Mouse (Mus musculus) kidney, adult 2 months (tissue): ENCODE results near the gene Prima1. TPM values are rescaled to one million over a fixed set of nuclear protein-coding genes. Genes with fewer than 3 reads are reported as not detected.

Source experiments
- DNase-seq: peaks from one replicate; pipeline ENCODE4 v3.0.0; 2021
- H3K27ac ChIP-seq: fragments of 200-500 bp; 2 replicates; pipeline ENCODE4 v1.5.1; 2012; ENCODE audit warnings: low read depth, low read length, control low read depth, inconsistent platforms; ENCODE audit not compliant: insufficient read depth
- H3K27me3 ChIP-seq: fragments of 200-500 bp; replicated peaks from 2 replicates; pipeline ENCODE4 v1.6.1; 2012; ENCODE audit warnings: mild to moderate bottlenecking, moderate library complexity, low read length, inconsistent platforms; ENCODE audit not compliant: control insufficient read depth, insufficient read depth
- H3K36me3 ChIP-seq: fragments of 200-500 bp; 2 replicates; pipeline ENCODE4 v1.6.1; 2012; ENCODE audit warnings: mild to moderate bottlenecking, moderate library complexity, low read length, inconsistent platforms; ENCODE audit not compliant: control insufficient read depth, insufficient read depth
- H3K4me1 ChIP-seq: fragments of 200-500 bp; 2 replicates; pipeline ENCODE4 v1.6.1; 2011; ENCODE audit warnings: low read length; ENCODE audit not compliant: control insufficient read depth, insufficient read depth
- H3K4me3 ChIP-seq: fragments of 200-500 bp; 2 replicates; pipeline ENCODE4 v1.5.1; 2011; ENCODE audit warnings: mild to moderate bottlenecking, low read depth, low read length, control low read depth; ENCODE audit not compliant: insufficient read depth
- CTCF ChIP-seq: fragments of 200-500 bp; conservative IDR thresholded peaks from 2 replicates; pipeline ENCODE4 v1.5.1; 2011; ENCODE audit warnings: low read depth, mild to moderate bottlenecking, control low read depth, low read length, moderate library complexity, mixed read lengths; ENCODE audit not compliant: insufficient read depth, insufficient read length
- POLR2A ChIP-seq: fragments of 200-500 bp; IDR thresholded peaks from one replicate; pipeline ENCODE4 v1.6.1; 2011; ENCODE audit warnings: low read depth, low read length, control low read depth
- WGBS: fragments of 180-500 bp; shearing (Covaris S2); methylation state at CpG from one replicate; pipeline ENCODE4 v1.1.7; 2018; 5-methylcytosine and 5-hydroxymethylcytosine counted together
- polyA plus RNA-seq: library from polyadenylated mRNA; depleted of rRNA; stranded (reverse); fragments of >200 nt; gene quantifications from 2 replicates; pipeline ENCODE4 v1.2.3, GENCODE M21; 2012

Prima1 gene
- polyA plus RNA-seq, 1 experiment = 6.6 TPM

DNA sequence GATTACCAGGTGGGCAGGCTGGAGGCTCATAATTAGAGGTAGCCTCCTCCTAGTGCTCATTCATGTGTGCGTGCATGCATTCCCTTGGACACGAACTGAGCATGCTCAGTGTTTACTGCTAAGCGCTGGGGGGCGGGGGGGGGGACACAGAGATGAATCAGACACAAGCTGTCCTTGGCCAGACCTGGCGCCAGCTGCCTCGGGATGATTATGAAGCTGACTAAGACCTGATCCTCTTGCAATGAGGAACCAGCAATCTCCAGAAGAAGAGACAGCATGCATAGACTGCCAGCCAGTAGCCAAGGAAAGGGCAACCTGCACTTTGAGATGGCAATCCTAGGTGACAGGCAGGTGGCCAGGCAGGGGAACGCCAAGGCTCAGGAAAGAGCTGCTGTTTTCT is 36.4 kb downstream of the Prima1 start:
- H3K4me1 ChIP-seq = no peaks in the 10 kb centered on the region
- WGBS = 62% methylated on average over 7 of the region's 7 CpGs
- H3K27me3 ChIP-seq = no peaks in the 10 kb centered on the region
- no peak overlapping the region for H3K27ac ChIP-seq
- DNase-seq = no peak
- TF ChIP-seq CTCF (no peak), POLR2A (no peak)
- H3K4me3 ChIP-seq = no peak overlapping the region
- H3K36me3 ChIP-seq = no peaks in the 10 kb centered on the region

DNA sequence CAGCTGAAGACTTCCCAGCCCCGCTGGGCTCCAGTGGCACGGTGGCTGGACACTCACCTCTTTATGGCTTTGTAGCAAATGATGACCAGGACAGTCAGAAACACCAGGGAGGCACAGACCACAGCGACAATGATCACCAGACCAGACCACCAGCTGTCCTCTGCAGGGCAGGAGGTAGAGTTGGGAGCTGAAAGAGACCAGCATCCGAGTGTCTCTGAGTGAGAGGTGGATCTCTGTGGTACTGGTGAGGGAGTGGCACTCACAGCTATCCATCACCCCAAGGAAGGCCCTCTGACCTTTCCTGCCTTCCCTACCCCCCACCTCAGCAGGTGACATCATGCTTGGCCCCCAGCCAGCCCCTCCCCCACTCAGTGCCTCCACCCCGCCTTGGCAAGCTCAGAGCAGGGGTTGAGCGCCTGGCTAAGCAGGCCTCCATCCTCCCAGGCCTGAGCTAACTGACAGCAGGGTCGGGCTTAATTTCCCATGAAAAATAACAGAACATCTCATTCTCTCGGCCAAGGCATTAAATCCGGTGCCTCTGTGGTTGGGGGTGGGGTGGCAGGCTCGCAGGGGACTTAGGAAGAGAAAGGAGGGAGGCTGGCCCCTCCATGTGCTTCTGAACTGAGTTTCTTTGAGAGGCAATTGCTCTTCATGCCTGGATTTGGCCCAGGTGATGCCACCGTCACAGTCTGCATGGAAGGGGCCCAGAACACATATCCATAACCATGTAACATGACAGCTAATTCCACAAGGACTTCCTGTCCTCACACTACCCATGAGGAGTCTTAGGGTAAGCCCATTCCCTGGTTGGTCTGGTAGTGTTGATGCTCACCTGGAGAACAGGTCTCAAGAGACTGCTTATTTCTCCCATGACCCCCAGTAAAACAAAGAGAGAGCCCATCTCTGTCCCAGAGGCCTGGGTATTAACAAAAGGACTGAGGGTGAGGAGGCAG is 39.1 kb downstream of the Prima1 start:
- no peak overlapping the region for H3K27ac ChIP-seq
- peak; percentile 17 for DNase-seq

DNA sequence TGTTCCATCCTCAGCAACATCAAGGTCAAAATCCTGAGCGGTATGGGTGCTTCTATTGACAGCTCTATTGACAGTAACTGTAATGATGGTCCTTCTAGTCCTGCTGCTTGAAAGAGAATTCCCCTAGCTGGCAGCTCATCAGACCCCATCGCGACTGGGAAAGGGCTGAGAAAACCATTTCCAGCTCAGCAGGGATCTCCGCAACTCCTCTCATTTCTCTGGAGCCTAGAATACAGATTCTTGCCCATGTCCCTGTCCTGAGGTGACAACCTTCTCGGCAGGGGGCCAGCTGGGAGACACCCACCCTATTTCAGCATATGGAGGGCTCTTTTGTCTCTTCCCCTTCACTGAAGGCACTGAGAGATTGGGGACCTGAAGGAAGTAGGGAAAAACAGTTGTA is 49.0 kb downstream of the Prima1 start:
- 68% methylated on average over 5 of the region's 5 CpGs for WGBS

More for the DNA sequence above, 39.1 kb downstream of the Prima1 start:
- Histone ChIP-seq H3K4me3 (no peak overlapping the region), H3K36me3 (no peaks in the 10 kb centered on the region), H3K4me1 (no peaks in the 10 kb centered on the region), H3K27me3 (no peaks in the 10 kb centered on the region)
- TF ChIP-seq POLR2A = no peak
- TF ChIP-seq CTCF = no peak
- WGBS = 21% methylated on average over 11 of the region's 11 CpGs

DNA sequence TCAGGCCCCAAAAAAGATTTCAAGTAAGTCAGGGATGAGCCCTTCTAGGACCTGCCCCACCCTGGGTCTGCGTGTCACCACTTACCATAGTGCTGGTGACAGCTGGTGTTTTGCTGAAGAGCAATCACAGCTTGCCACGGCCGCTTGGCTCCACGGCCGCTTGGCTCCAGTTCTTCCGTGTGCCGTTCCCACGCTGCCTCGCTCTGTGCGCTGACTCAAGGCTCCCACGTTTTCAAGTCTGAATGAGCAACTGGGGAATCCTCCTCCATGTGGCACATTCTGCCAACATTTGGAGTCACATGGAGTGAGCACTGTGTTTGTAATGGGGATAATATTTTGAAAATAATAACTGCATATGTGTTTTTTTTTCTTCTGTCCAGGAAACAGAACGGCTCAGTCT is 52.2 kb downstream of the Prima1 start:
- H3K4me3 ChIP-seq = no peak overlapping the region
- no peak overlapping the region for H3K27ac ChIP-seq
- no peak for DNase-seq
- 51% methylated on average over 12 of the region's 12 CpGs for WGBS
- H3K4me1 ChIP-seq = no peaks in the 10 kb centered on the region
- TF ChIP-seq CTCF = no peak
- no peak for TF ChIP-seq POLR2A
- no peaks in the 10 kb centered on the region for H3K27me3 ChIP-seq
- H3K36me3 ChIP-seq = no peaks in the 10 kb centered on the region

More for the DNA sequence above, 49.0 kb downstream of the Prima1 start:
- Histone ChIP-seq H3K4me1 (no peaks in the 10 kb centered on the region), H3K27ac (no peak overlapping the region), H3K36me3 (no peaks in the 10 kb centered on the region), H3K4me3 (no peak overlapping the region), H3K27me3 (no peaks in the 10 kb centered on the region)
- TF ChIP-seq CTCF (no peak), POLR2A (no peak)
- no peak for DNase-seq

DNA sequence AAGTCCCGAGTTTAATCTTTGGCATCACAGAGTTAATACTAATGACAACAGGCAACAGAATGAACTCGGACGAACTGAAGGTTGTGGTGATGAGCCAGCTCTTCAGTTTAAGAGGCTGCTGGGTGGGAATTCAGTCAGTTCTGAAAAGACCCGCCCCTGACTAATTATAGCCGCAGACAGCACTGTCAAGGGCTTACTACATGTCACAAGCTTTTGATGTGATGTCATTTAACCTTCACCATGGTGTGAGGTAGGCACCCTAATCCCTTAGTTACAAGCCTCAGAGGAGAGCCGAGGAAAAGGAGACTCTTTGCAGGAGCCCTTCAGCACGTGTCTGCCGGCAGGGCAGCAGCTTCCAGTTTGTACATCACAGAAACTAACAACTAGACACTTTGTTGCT is 53.7 kb downstream of the Prima1 start:
- H3K4me3 ChIP-seq = no peak overlapping the region
- no peak for DNase-seq
- 58% methylated on average over 8 of the region's 8 CpGs for WGBS

DNA sequence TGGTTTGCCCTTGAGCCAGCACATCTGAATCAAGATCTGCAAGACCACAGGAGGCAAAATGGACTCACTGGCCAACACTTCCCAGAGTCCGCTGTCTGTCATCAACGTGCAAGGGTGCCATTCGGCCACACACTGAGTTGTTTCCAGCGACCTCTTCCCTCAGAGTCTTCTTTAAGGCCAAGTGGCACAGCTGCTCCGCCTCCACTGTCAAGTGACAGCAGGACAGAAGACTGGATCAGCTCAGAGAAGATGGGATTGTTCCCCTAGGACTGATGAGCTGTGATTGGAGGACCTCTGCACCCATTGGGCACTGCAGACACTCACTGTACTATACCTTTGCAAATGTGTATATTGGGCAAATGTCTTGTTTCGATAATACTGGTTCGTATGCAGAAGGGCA is 54.9 kb downstream of the Prima1 start:
- WGBS = 66% methylated on average over 7 of the region's 7 CpGs
- Histone ChIP-seq H3K4me3 (no peak overlapping the region), H3K4me1 (no peaks in the 10 kb centered on the region), H3K36me3 (no peaks in the 10 kb centered on the region), H3K27ac (no peak overlapping the region), H3K27me3 (no peaks in the 10 kb centered on the region)
- TF ChIP-seq CTCF (no peak), POLR2A (no peak)
- DNase-seq = no peak

More for the DNA sequence above, 53.7 kb downstream of the Prima1 start:
- Histone ChIP-seq H3K27me3 (no peaks in the 10 kb centered on the region), H3K4me1 (no peaks in the 10 kb centered on the region), H3K36me3 (no peaks in the 10 kb centered on the region), H3K27ac (no peak overlapping the region)
- TF ChIP-seq POLR2A (no peak), CTCF (no peak)

DNA sequence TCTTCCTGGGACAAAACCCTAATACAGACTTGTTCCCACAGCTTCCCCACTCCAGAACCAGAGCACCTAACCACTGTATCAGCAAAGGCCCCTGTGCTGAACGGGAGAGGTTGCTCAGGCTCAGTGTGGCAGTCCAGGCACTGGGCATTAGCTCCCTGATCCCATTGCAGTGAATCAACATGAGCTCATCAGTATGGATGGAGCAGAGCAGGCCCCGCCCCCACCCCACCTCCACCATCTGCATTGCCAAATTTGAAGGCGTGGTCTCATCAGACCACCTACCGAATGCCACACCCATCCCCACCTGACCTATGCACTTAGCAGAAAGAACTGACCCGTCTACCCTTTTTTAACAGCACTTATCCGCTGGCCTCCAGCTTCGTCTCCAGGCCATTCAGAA is 58.9 kb downstream of the Prima1 start:
- Histone ChIP-seq H3K4me1 (no peaks in the 10 kb centered on the region), H3K36me3 (no peaks in the 10 kb centered on the region), H3K27me3 (no peaks in the 10 kb centered on the region), H3K4me3 (no peak overlapping the region), H3K27ac (no peak overlapping the region)
- DNase-seq = no peak
- TF ChIP-seq CTCF = no peak
- no peak for TF ChIP-seq POLR2A
- WGBS = 29% methylated on average over 7 of the region's 7 CpGs
